Mouse (Mus musculus): ENCODE results near the gene B3gntl1.

The B3gntl1 gene

DNA sequence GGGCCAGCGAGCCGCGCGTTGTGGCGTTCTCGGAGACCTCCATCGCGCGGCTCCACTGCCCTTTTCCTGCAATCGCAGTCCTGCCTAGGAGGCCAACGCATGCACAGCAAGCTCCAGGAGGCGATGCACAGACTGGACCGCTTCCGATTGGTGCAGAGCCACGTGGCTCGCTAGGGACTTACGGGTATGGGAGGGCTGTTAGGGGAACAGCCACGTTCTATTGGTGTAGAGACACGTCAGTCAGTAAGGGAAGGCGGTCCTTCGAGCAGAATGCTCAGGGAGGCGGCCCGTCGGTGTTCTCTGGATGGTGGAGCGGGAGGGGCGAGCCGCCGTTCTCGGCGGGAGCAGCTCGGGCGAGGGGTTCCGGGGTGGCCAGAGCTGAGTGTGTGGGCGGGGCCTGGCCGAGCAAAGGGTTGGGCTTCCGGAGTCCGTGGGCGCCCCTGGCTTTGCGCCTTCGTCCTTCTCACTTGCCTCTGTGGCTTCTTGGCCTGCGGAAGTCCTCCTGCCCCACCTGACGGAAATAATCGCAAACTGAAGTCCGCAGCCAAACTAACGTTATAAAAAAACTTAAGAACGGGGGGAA, at the start of gene B3gntl1:
Gene B3gntl1, minus strand, starts transcription at position 164 of the 583 bp plus-strand sequence.
- peak; percentile 99 for DNase-seq (ENCODE audit: low spot score)

DNA sequence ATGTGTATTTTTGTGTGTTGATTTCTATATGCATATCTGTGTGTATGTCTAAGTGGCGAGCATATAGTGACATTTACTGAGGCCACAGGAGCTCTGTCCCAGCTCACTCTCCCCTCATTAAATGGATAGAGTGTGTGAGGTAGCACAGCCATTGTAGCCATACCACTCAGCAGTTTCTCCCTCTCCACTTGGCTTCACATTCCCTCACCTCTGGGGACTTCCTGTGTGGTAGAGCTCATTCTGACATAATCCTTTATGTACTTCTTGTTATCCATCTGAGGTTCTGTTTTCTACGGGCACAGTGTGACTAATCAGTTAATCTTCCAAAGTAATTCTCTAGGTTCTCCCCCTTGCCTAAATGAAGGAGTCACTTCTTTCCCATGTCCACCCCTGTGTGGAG, 49.5 kb upstream of the B3gntl1 start:
- no peak for DNase-seq (ENCODE audit: low spot score)

DNA sequence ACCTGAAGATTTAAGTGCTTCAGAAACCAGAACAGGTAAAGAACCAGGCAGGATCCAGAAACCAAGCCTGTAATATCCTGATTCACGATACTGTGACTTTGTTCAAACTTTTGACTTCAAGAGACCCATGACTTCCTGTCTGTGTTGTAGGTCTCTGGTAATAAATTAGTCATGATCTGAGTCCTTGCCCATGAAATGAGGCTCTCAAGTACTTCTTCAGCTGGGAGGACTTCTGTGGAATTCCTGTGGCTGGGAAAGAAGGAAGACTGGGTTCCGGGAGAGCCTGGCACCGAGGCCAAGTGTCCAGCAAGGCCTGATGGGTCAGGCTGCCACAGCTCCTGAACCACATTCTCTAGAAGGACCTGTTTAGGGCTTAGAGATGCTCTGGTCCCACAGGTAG, 47.8 kb upstream of the B3gntl1 start:
- DNase-seq (ENCODE audit: low spot score): no peak

DNA sequence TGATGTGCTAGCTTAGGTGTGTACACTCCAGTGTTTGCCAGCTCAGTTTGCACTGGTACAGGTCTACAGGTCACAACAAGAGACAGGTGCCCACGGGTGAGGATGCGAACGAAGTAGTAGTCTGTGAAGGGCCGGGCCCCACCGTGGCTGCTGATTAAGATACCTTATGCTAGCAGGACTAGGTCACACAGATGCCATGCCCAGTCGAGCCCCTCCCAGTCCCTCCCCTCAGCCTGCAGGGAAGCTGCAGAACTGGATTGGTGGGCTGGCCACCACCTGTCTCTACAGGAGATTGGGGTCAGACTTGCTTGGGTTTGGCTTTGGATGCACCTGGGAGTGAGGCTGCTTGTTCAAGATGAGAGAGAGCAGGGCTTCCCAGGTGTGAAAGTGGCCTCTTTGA, 44.8 kb upstream of the B3gntl1 start:
- DNase-seq (ENCODE audit: low spot score): no peak

DNA sequence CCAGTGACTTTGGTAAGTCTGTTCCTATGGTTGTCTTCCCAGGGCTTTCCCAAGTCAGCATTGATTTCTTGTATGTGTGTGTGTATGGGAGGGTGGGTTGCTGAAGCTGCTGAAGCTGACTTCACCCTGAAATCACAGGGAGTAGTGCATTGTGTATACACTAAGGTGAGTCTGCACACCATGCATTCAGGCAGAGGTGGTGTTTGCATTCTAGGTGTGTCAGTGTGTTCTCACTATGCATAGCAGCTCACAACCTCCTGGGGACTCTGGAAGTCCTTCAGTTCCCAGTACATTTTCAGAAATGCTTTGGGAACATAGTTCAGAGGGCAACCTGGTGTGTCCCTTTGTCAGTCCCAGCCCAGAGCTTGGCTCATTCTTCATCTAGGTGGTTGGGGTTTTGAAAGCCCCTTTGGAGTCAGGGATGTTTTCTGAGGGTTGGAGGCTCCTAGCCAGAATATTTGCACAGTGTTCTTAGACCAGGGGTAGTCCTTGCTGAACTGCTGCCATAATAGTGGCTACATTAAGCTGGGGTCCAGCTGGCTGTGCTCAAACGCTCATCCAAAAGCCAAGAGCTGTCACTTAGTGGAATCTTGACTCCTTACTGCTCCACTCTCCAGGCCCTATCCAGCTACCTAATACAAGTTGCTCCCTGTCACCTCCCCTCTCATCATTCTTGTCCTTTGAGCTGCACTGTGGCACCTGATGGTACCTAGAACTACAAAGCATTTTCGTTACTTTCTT, 42.0 kb upstream of the B3gntl1 start:
- DNase-seq (ENCODE audit: low spot score): no peak

DNA sequence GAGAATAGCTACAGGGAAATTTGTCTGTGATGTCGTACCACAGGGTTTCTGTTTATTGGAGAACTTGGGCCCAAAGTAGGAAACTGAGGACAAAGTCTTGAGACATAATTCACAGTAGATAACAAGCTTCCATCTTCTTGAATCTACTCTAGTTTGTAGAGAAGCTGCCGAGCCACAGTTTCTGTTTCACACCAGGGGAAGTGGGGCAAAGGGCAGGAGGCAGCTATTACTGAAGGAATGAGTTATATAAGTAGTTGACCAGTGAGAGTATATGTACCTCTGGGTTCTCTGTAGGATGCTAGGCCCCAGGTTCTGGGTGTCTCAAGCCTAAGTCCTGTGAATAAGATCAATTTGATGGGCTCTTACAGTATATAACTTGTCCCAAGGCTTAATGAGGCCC, 40.6 kb upstream of the B3gntl1 start:
- DNase-seq (ENCODE audit: low spot score): no peak

DNA sequence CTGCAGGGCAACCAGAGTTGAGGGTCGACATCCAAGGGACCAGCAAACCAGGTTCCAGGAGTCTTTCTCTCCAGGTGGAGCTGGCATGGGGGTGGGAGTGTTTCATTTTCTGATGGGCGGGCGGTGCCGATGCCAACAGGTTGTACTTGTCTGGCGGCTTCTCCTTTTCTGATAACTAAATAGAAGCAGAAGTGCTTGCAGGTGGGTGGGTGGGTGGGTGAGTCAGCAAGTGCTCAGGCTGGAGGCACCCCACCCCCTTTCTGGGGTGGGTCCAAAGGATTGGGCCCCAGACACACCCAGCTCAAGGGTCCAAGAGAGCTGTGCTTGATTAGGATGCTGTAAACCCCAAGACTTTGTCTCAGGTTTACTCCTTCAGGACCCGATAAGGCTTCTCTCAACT, 40.0 kb upstream of the B3gntl1 start:
- no peak for DNase-seq (ENCODE audit: low spot score)

DNA sequence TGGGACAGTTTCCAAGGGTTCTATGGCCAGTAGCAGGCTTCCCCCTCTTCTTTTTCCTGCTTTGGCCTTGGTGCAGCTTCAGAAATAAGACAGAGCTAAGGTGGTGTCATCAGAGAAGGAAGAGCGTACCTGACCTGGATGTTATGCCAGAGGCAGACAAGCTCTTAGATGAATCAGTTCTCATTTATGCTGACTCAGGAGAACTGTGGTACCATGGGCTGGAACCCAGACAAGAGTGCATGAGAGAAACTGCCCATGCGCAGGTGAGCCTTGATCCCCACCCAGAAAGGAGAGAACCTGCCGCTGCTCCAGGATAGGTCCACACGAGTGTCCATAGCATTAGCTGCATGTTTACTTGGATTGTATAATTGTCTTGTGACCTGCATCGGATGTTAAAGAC, 37.3 kb upstream of the B3gntl1 start:
- DNase-seq (ENCODE audit: low spot score): no peak

DNA sequence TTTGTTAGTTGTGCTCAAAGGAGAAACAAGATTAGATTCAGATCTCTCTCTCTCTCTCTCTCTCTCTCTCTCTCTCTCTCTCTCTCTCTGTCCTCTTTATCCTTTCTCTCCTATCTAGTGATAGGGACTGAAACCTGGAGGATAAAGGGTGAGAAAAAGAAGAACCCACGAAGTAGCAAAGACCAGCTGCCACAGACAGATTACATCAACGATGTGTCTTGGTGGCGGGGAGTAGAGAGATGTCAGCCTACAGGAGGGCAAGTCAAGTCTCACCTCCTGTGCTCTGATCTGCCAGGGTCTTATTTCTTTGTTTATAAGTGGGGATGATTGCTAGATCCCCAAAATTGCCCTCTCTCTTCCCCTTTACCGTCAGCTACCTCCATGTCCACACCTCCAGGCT, 36.3 kb upstream of the B3gntl1 start:
- DNase-seq (ENCODE audit: low spot score): no peak

DNA sequence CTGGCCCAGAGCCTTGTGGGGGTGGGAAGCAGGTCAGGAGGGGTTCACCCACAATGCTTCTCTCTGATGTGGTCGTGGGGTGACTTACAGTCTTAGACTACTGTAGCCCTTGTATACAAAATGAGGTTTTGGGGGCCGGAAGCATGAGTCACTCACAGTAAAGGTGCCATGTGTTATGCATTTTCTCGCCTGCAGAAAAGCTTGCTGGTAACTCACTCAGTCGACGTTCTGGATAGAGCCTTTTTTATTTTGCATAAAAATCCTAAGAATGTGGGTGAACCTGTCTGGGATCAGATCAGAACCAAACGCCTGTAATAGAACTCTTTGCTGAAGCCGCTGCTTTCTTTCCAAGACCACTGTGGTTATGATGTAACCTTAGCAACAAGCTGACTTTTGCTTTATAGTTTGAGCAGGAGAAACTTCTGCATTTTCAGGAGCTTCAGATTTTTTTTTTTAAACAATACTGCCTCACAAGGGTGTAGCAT, 33.6 kb upstream of the B3gntl1 start:
- DNase-seq (ENCODE audit: low spot score): no peak

DNA sequence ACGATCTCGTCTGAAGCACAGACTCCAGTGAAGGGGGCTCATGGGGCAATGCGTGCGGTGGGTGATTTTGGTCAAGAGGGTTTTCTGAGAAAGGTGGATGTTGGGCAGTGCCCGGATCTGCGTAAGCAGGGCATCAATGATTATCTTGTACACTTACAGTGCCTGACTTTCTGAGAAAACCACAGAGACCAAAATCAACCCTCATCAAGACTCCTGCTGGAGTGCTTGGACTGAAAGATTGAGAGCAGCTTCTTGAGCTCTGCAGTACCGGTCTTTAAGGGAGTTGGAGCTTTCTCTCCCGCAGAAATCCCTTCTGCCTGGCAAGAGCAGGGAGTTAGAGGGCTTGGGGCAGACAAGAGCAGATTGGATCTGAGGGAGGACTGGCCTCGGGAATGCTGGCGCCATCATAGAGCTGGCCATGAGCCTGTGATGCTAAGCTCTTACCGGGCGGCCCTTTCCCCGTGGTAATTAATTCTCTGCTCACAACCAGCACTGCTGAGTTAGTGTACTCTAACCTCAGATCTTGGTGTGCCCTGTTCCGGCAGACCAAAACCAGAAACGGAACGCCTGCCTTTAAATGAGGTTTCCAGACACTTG, 30.8 kb upstream of the B3gntl1 start:
- DNase-seq (ENCODE audit: low spot score): no peak

DNA sequence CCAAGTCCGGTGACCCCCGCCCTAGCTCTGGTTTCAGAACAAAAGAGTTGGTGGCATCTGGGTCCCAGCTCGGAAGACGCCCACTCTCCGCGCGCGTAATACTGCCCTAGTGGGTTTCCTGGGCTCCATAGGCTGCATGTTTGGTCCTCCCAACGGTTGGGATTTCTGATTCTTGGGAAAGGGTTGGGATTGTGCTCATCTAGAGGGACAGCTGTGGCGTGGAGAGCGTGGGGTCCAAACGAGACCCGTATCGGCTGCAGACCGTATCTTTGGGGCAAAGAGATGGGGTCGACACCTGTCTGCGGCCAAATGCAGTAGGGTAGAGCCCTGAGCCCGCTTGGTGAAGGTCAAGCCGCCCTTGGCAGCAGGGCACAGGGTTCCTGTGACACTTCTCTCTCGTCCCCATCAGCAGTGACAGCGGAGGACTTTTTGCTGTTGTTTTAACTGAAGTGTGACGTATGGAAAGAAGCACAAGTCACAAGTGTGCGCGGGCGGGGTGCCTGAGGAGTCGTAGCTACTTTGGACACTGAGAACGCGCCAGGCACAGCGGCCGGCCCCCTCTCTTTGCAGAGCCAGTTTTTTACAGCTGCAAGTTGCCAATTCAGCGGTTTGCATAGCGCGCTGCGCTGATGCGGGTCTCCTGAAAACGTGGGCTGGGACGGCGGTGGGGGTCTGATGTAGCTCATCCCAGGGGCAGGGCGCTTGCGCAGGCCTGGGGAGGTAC, 30.1 kb upstream of the B3gntl1 start:
- DNase-seq (ENCODE audit: low spot score): peak; percentile 35

DNA sequence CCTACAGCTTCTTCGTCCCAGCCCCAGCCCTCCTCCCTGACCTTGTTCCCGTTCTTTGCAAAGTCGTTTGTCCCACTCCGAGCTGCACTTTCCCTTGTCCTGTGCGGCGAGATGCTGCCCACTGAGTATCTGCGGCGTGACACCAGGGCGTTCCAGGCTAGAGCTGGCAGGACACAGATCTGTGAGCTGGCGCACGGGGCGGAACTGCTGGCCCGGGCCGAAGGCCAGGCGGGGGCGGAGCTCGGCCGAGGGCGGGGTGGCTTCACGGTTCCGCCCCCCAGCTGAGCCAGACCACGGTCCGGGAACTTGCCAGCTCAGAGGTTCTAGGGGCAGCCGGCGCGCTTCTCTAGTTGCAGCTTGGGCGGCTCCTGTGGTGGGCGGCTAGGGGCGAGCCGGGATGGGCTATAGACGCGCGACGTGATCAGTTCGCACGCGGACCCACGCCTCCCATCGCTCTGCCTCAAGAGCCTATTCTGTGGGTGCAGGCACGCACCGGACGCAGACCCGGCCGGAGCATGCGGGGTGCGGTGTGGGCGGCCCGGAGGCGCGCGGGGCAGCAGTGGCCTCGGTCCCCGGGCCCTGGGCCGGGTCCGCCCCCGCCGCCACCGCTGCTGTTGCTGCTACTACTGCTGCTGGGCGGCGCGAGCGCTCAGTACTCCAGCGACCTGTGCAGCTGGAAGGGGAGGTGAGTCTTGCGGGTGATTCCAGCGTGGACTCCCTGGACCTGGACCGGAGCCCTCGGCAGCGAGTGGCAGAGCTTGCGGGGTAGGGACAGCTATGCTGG, 29.4 kb upstream of the B3gntl1 start:
- DNase-seq (ENCODE audit: low spot score): peak; percentile 90

DNA sequence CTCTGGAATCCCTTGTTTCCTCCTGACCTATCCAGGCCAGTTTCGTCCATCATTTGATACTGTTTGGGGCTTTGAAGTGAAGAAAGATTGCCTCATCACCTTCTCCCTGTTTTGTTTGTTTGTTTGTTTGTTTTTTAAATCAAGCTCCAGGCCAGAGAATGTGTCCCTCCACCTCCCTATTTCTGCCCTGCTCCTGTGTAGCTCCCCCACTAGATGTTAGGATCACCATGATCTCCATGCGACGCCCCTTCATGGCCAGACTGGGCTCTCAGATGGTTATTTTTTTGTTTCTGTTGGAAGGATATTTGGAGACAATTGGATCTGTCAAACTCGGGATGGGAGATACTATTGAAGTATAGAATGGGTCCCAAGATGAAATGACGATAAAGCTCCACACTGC, 28.3 kb upstream of the B3gntl1 start, which contains the start of gene Metrnl:
Gene Metrnl, plus strand, starts transcription at position 301 of the 400 bp plus-strand sequence.
- no peak for DNase-seq (ENCODE audit: low spot score)

DNA sequence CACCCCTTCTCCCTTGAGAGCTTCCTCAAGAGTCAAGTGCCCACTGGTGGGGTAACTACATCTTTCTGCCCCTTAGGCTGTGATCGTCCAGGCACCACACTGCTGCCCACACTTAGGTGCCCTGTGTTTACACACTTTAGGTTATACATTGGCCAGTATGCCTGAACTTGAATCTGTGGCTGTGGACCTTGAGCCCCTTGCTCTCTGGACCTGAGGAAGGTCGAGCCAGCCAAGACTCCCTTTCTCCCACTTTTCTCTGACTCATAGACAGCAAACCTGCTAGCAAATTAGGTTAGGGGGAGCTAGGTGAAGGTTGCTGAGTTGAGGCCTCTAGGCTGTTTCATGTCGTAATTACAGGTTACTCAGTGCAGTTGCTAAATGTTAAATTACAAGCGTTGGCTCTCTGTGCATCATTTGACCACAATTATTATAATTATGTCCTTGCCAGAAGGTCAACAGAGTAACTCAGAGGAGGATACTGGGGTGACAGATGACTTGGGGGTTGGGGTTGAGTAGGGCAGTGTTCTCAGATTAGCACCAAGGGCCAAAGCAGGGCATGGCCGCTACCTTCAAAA, 25.5 kb upstream of the B3gntl1 start:
- no peak for DNase-seq (ENCODE audit: low spot score)

DNA sequence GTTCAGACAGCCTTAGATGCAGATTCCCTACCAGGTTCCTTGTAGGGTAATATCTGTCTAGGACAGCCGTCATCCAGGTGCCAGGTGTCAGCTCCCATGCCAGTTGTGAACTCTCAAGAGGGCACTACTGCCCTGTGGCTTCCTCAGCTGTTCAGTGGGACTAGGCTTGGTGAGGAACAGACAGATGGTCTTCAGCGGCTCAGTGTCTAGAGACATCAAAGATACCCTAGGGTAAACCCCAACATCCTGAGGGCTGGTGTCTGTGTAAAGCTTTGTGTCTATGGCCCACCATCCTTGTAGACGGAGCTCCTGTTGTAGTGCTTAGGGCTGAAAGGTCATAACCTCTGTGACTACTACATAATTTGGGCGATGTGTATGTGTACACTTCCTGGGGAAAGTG, 24.3 kb upstream of the B3gntl1 start:
- no peak for DNase-seq (ENCODE audit: low spot score)

DNA sequence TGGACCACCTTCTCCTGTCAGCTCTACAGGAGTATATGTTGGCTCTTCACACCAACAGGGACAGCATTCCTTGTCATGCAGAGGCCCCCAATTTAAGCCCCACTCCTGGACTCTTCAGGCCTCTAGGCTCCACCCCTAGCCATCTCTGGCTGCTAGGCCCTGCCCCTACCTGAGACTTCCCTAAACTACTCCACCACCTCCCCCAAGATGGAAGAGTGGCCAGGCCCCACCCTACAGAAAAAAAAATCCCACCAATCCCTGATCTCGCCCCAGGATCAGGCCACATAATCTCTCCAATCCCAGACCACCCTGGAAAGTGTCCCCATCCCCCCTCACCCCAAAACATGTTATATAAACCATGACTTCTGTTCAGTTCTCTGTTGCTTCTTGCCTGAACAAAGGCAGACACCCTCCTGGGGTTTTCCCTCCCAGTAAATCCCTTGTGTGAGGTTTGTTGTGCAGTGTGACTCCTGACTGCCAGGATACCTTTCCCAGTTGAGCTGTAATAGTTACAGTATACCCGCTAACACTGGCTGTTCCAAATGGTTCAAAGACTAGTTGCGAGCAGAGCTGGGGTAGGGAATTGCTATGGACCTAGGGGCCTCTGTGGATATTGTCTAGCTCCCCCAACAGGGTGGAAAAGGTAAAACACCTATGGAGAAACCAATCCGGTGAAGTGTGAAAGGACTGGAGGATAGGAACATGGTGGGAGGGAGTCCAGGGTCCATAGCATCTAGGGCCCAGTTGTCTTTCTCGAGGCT, 22.5 kb upstream of the B3gntl1 start:
- DNase-seq (ENCODE audit: low spot score): no peak

DNA sequence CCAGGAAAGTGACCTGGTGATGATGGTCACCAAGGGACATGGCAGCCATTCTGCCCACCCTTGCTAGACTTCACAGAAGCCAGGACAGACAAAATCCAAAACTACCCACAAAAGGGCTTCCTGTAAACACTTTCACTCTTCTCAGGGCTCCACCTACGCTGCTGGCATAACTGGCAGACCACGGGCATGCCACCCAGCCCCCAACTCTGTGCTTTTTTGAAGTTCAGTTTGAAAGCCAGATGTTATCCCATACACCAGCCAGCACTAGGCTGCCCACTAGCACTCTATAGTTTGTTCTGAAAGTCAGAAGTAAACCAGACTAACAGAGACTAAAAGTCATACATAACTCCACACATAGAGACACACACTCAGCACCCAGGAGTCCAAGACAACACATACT, 15.1 kb upstream of the B3gntl1 start:
- DNase-seq (ENCODE audit: low spot score): no peak

DNA sequence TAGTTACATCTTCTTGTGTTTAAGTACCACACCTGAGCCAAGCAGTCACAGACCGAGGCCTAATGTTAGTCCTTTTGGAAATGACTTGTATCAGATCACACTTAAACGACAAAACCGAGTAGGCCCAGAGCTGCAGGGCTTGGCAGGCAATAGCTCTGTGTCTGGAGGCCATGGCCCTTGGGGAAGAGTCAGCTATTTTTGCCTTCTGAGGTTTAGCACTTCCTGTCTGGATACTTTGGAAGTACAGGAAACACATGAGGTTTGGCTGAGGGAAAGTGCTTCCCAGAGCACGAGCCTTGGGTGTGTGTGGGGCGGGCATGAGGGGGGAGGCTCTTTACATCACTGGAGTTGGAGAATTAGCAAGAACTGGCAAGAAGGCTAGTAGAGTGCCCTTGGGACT, 13.7 kb upstream of the B3gntl1 start:
- DNase-seq (ENCODE audit: low spot score): no peak

DNA sequence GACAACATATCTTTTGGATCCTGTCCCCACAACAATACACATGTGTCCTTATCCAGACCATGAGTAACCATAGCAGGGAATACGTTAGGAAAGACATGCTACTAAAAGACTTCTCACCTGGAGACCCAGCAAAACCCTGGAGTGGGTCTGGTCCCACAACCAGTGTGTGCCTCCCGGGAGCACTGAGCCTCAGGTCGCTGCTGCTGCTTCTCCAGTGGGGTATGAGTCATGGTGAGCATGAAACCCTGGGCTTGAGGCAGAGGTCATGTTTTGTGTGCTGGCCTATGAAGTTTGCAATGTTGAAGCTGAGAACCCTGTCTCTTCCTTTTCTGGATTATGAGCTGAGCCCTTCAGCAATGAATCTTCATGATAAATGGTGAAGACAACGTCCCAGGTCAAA, 13.1 kb upstream of the B3gntl1 start:
- no peak for DNase-seq (ENCODE audit: low spot score)

DNA sequence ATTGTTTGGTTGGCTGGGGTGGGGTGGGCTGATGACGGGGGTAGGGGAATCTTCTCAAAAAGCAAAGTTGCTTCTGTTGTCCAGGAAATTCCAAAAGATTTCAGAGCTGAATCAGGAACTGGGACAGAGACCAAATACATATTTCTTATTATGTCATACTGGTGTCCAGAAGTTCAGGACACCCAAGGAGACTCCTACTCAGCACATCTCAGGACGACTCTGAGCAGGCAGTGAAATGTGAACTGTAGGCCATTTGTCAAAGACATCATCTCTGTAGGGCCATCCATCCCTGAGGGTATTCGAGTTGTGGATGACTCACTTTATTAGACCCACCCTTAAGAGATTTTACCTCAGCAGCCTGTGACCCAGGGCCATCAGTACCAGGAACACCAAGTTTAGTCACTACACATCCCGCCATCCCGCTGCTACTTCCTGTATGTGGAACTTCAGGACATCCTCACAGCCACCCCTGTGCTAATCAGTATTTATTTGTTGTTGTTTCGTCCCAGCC, 12.6 kb upstream of the B3gntl1 start:
- no peak for DNase-seq (ENCODE audit: low spot score)
